14 mouse cellular contexts compared by ENCODE assay signal in genomic region chr15:101147115-101147909, GRCm38 (mm10). TPM values are rescaled to one million over a fixed set of nuclear protein-coding genes. Genes with fewer than 3 reads are reported as not detected.
DNase-seq lines count a peak whose midpoint lies in the region; ATAC-seq lines count a peak whose summit lies in the region.
"Had no signal": no experiment of that assay in that cellular context is flagged by ENCODE, and none has a peak within 500 bp of the region (broad histone marks: within the 10 kb centered on the region; RNA-seq: fewer than 3 reads in every experiment).

No protein-coding gene starts in this region.

- peak; percentile 92 for DNase-seq in heart, adult 11 months
- no peak for DNase-seq in heart, postnatal 14 days
- DNase-seq in lung, postnatal 25 days (ENCODE audit: low spot score): no peak
- peak; percentile 60 for DNase-seq in brain, adult 2 months (ENCODE audit: low read depth, low spot score)
- DNase-seq in cerebellum, adult 9-11 months: no peak

- no peaks in the 10 kb centered on the region for H3K27me3 ChIP-seq in lung, embryonic 16.5 days (ENCODE audit: control insufficient read depth, insufficient read depth, low read depth, low read length)
- 0 out of 2 replicates have a peak, but pooled peaks cover 3% of the 10 kb centered on the region for H3K27me3 ChIP-seq in neural tube, embryonic 15.5 days (replicated peaks)

- no peak for ATAC-seq in lung, embryonic 16.5 days (ENCODE audit: low read depth)
- ATAC-seq in megakaryocyte-erythroid progenitor cell, adult 5-6 weeks (replicated peaks; ENCODE audit: low FRiP score, low TSS enrichment, poor library complexity, severe bottlenecking): peak; percentile 27
- no peak for ATAC-seq in neural tube, embryonic 15.5 days (ENCODE audit: low FRiP score)

- H3K9me3 ChIP-seq in lung, embryonic 16.5 days (ENCODE audit: control insufficient read depth, low read length): no peaks in the 10 kb centered on the region
- H3K9me3 ChIP-seq in neural tube, embryonic 15.5 days (replicated peaks): no peaks in the 10 kb centered on the region
- H3K9me3 ChIP-seq: neural tube, embryonic 12.5 days had no signal

- 52% methylated on average over 16 of the region's 16 CpGs for WGBS in lung, embryonic 16.5 days
- 70% methylated on average over 16 of the region's 16 CpGs for WGBS in neural tube, embryonic 15.5 days

- H3K4me1 ChIP-seq in lung, embryonic 16.5 days (replicated peaks; ENCODE audit: control insufficient read depth, insufficient read depth, low read length): peaks cover 44% of the 10 kb centered on the region
- H3K4me1 ChIP-seq in neural tube, embryonic 15.5 days: peaks cover 21% of the 10 kb centered on the region

- intact Hi-C loops in heart, postnatal 14 days (cut with DNase I): loop anchor here (2.0 kb wide), 1 partner anchor 51 kb away; no protein-coding TSS in a partner anchor

- H3K9ac ChIP-seq in lung, embryonic 16.5 days (ENCODE audit: low read length): no peak overlapping the region
- H3K9ac ChIP-seq in neural tube, embryonic 15.5 days (replicated peaks): no peak overlapping the region
- H3K9ac ChIP-seq: lung, embryonic 14.5 days; neural tube, embryonic 12.5 days had no signal

- H3K27ac ChIP-seq in lung, embryonic 16.5 days (ENCODE audit: low read length): peak overlapping the region; percentile 40
- H3K27ac ChIP-seq in neural tube, embryonic 15.5 days (replicated peaks): no peak overlapping the region
- H3K27ac ChIP-seq: neural tube, embryonic 12.5 days had no signal

- H3K4me3 ChIP-seq in lung, embryonic 16.5 days (ENCODE audit: low read length): no peak overlapping the region
- no peak overlapping the region for H3K4me3 ChIP-seq in neural tube, embryonic 15.5 days (replicated peaks)
- H3K4me3 ChIP-seq: neural tube, embryonic 12.5 days had no signal

- no peak overlapping the region for H3K4me2 ChIP-seq in lung, embryonic 16.5 days (ENCODE audit: low read depth, low read length)
- no peak overlapping the region for H3K4me2 ChIP-seq in neural tube, embryonic 15.5 days
- H3K4me2 ChIP-seq: neural tube, embryonic 12.5 days had no signal

- 0 out of 2 replicates have a peak, but pooled peaks cover 3% of the 10 kb centered on the region for H3K36me3 ChIP-seq in lung, embryonic 16.5 days (ENCODE audit: control insufficient read depth, insufficient read depth, low read length)
- H3K36me3 ChIP-seq in neural tube, embryonic 15.5 days: no peaks in the 10 kb centered on the region
- H3K36me3 ChIP-seq: neural tube, embryonic 12.5 days had no signal

RNA-seq across cellular contexts. Expression of gene Acvrl1, which starts 19.0 kb away (rescaled TPM):
- total RNA-seq in heart, postnatal 14 days (2021): 10 to 100 TPM; 28.5 to 31.5 TPM
- 91.3 and 93.3 TPM in 2 replicates for polyA plus RNA-seq in lung, embryonic 16.5 days (2015; fragmentation: Nextera tagmentation; extraction: Ambion mirVana)
- not detected in 2 replicates for total RNA-seq in megakaryocyte-erythroid progenitor cell, adult 5-6 weeks (2014; fragmentation: Nextera tagmentation)
- total RNA-seq in megakaryocyte-erythroid progenitor cell, adult 5-6 weeks (2017): 3.3 TPM in 1 of 2 replicates, not detected in the other
- 9.5 and 12.6 TPM in 2 replicates for polyA plus RNA-seq in neural tube, embryonic 15.5 days (2015; fragmentation: Nextera tagmentation; extraction: Ambion mirVana)

RNA-seq across cellular contexts. Expression of gene Acvr1b, which starts 26.6 kb away (rescaled TPM):
- 10 to 100 TPM; 14.5 to 14.7 TPM for total RNA-seq in heart, postnatal 14 days (2021)
- polyA plus RNA-seq in lung, embryonic 16.5 days (2015; fragmentation: Nextera tagmentation; extraction: Ambion mirVana): 6.8 and 7.9 TPM in 2 replicates
- 1.4 and 2.8 TPM in 2 replicates for total RNA-seq in megakaryocyte-erythroid progenitor cell, adult 5-6 weeks (2014; fragmentation: Nextera tagmentation)
- total RNA-seq in megakaryocyte-erythroid progenitor cell, adult 5-6 weeks (2017): 1.0 and 2.7 TPM in 2 replicates
- polyA plus RNA-seq in neural tube, embryonic 15.5 days (2015; fragmentation: Nextera tagmentation; extraction: Ambion mirVana): 19.3 and 23.1 TPM in 2 replicates

RNA-seq across cellular contexts. Expression of gene Ankrd33, which starts 31.8 kb away (rescaled TPM):
- not detected for total RNA-seq in heart, postnatal 14 days (2021)
- polyA plus RNA-seq in lung, embryonic 16.5 days (2015; fragmentation: Nextera tagmentation; extraction: Ambion mirVana): not detected in 2 replicates
- not detected in 2 replicates for total RNA-seq in megakaryocyte-erythroid progenitor cell, adult 5-6 weeks (2014; fragmentation: Nextera tagmentation)
- not detected in 2 replicates for total RNA-seq in megakaryocyte-erythroid progenitor cell, adult 5-6 weeks (2017)
- not detected in 2 replicates for polyA plus RNA-seq in neural tube, embryonic 15.5 days (2015; fragmentation: Nextera tagmentation; extraction: Ambion mirVana)
- total RNA-seq: gastrocnemius, adult 8-10 months; layer of hippocampus, adult 18-20 months had no signal
- polyA plus RNA-seq: brain, embryonic 14.5 days; embryonic facial prominence, embryonic 14.5 days; lung, embryonic 14.5 days; neural tube, embryonic 12.5 days had no signal

Comparison
In these comparisons a context has a peak if more than half of its experiments do, and no peak if none do; other contexts are left out.
1. DNase-seq: peak in heart, adult 11 months (single experiment) and brain, adult 2 months (single experiment); none in heart, postnatal 14 days (0 of 2), lung, postnatal 25 days (single experiment) and cerebellum, adult 9-11 months (single experiment).
2. RNA of gene Acvrl1, which starts 19.0 kb away (total RNA-seq): 28.5 to 31.5 TPM in heart, postnatal 14 days; 3.3 TPM in megakaryocyte-erythroid progenitor cell, adult 5-6 weeks; every median in the first group is over 4 times any median in the second.
3. RNA of gene Acvr1b, which starts 26.6 kb away (total RNA-seq): 14.5 to 14.7 TPM in heart, postnatal 14 days; 1.0 to 2.8 TPM in megakaryocyte-erythroid progenitor cell, adult 5-6 weeks; every median in the first group is over 4 times any median in the second.